Mouse (Mus musculus): ENCODE results near the gene 2310034C09Rik.
"Not testable (repeated sequence)": the region's sequence is repeated elsewhere in the genome, so short reads cannot be mapped to it uniquely, and the experiment has no call there.

2310034C09Rik gene

DNA sequence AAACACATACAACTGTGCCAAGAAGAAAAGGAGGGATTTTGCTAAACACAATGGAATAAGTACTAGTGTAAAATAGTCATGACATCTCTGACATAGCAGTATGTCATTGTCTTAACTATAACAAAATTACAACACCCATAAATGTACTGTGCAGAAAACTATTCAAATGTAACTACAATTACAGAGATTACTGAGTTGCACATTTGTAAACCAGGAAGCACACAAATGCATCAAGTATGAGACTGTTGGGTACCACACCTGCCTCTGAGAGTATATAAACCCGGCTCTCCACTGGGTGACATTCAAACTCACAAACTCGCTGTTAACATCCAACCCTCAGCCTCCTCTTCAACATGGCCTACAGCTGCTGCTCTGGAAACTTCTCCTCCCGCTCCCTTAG lies at the start of gene 2310034C09Rik:
TSS of gene 2310034C09Rik (plus strand) at position 301 of the 400 bp plus-strand sequence.
- not testable (repeated sequence) for DNase-seq (ENCODE audit: low spot score in 2 of 2)

DNA sequence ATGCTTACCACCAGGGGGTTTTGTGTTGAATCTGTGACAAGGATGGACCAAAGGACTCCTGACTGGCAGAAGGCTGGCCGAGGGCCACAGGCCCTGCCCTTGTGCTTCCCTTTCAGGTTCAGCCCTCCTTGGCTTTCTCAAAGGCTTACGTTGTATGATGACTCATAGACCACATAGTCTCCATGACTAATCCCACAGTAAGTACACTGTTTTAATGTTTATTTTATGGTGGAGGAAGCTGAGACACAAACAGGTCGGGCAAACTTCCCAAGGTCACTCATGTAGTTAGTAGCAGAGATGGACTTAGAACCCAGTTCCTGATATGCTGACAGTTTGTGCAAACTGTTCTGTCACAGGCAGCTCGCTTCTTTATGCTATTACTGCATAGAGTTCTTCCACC lies 47.9 kb upstream of the 2310034C09Rik start:
- no peak for DNase-seq (ENCODE audit: low spot score in 2 of 2)

DNA sequence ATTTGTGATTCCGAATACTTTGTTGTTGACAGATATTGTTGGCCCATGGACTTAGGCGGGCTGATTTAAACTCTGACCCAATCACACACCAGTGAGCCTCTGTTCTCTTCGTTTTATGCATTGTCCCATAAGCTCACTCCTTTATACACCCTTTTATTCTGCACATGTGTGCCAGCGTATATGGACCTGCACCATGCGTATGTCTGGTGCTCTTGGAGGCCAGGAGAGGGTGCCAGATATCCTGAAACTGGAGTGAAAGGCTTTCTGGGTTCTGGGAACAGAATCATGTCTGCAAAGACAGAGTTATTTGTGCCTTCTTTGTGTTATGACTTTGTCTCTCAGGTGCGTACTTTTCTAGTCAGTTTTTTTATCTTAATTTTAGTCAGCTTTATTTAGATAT lies 47.4 kb upstream of the 2310034C09Rik start:
- DNase-seq (ENCODE audit: low spot score in 2 of 2) = no peak

DNA sequence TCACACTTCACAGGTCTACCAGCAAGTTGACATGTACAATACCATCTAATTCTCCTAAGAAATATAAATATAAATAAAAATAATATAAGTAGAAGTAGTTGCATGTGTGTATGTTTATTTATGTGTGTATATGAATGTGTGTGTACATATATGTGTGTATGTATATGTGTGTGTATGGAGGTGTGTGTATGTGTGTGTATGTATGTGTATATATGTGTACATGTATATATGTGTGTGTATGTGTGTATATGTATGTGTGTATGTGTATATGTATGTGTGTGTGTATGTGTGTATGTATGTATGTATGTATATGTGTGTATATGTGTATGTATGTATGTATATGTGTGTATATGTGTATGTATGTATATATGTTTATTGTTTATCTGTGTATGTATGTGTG lies 42.1 kb upstream of the 2310034C09Rik start:
- no peak for DNase-seq (ENCODE audit: low spot score in 2 of 2)

- DNase-seq (ENCODE audit: low spot score in 2 of 2) = no peak
Measured at GRCm38 (mm10) chr16:88720031-88720430, 38.6 kb upstream of the 2310034C09Rik start.

- no peak for DNase-seq (ENCODE audit: low spot score in 2 of 2)
Measured at GRCm38 (mm10) chr16:88728812-88729275, 29.8 kb upstream of the 2310034C09Rik start, which contains the start of gene Krtap13-1. TSS of gene Krtap13-1 (plus strand) at chr16:88728862.

DNA sequence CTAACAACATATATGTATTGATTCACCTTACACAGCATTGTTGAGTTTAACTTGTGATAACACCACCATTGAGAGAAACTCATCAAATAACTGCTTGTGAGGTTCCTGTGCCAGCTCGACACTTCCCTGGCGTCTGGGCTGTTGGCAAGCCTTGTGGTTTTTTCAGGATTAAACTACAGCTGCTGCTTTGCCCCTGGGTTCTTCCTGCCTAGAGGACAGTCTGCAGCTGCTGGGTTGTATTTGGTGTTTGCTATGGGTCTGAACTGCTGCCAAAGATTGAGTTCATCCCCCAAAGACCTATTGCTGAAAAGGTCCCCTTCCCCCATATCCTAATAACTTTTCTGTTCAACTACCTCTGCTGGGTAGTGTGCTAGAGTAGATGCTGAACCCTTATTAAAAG lies 23.3 kb upstream of the 2310034C09Rik start:
- DNase-seq (ENCODE audit: low spot score in 2 of 2) = no peak

GRCm38 (mm10) chr16:88744750-88745340 lies 13.8 kb upstream of the 2310034C09Rik start:
- DNase-seq (ENCODE audit: low spot score in 2 of 2) = no peak

DNA sequence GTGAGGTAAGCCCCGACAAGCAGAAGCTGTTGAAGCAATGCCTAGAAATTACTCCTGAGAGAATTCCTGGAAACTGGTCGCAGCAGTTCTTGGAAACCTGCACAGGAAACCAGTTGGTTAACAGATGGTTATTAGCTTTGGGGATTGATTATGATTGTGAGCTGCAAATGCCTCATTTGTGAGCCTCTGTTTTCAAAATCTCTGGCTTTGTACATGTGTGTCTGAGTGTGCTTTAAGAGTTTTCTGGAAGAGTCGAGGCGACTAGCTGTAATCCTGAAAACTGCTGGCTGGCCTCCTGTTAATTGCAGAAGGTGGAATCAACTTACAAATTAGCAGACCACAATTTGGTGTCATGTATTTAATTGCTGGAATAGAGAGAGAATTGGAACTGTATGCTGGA lies 10.7 kb upstream of the 2310034C09Rik start:
- DNase-seq (ENCODE audit: low spot score in 2 of 2) = no peak

DNA sequence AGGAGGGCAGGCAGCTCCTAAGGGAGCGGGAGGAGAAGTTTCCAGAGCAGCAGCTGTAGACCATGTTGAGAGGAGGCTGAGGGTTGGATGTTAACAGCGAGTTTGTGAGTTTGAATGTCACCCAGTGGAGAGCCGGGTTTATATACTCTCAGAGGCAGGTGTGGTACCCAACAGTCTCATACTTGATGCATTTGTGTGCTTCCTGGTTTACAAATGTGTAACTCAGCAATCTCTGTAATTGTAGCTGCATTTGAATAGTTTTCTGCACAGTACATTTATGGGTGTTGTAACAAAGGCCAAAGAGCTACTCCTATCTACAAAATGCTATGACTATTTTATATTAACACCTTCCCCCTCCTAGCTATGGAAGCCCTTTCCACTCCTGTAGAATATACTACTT lies 7.1 kb upstream of the 2310034C09Rik start, which contains the start of gene Krtap13:
TSS of gene Krtap13 (minus strand) at position 101 of the 400 bp plus-strand sequence.
- DNase-seq (ENCODE audit: low spot score in 2 of 2) = not testable (repeated sequence)

DNA sequence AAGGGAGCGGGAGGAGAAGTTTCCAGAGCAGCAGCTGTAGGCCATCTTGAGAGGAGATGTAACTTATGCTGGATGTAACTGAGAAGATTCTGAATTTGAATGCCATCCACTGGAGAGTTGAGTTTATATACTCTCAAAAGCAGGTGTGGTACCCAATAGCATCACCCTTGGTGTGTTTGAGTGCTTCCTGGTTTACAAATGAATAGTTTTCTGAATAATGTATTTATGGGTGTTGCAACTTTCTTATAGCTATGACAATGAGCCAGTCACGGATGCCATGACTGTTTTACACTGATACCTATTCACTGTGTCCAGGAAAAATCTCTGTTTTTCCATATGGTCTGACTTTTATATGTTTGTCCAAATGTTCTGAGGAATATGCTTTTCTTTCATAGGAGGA lies 15.5 kb downstream of the 2310034C09Rik start, which contains the start of gene 2310057N15Rik:
TSS of gene 2310057N15Rik (minus strand) at position 101 of the 400 bp plus-strand sequence.
- DNase-seq (ENCODE audit: low spot score in 2 of 2) = no peak

GRCm38 (mm10) chr16:88777596-88777995 lies 18.9 kb downstream of the 2310034C09Rik start, which contains the start of gene Gm5965:
TSS of gene Gm5965 (plus strand) at chr16:88777896.
- no peak for DNase-seq (ENCODE audit: low spot score in 2 of 2)

- no peak for DNase-seq (ENCODE audit: low spot score in 2 of 2)
Measured at GRCm38 (mm10) chr16:88786786-88787185, 28.1 kb downstream of the 2310034C09Rik start.
